Mouse (Mus musculus) heart, postnatal 25 days (tissue): Measurements from ENCODE around the gene Atp6v0a4. TPM values are rescaled to one million over a fixed set of nuclear protein-coding genes. Genes with fewer than 3 reads are reported as not detected.

Experiments
- DNase-seq: peaks from one replicate; pipeline ENCODE4 v3.0.0; 2022; ENCODE audit warnings: low spot score
- intact Hi-C: fragments of 180-260 bp; cut with DNase I; formaldehyde crosslinking; loops from one replicate; pipeline ENCODE4 v1.15.1; 2025
- total RNA-seq, 2 experiments: library from RNA; stranded (reverse); gene quantifications; 2 replicates each; pipeline ENCODE4 v1.2.3; 2021

The Atp6v0a4 gene
- total RNA-seq, 2 experiments from 2014 or later, result 2.1 to 3.4 TPM

GRCm38 (mm10) chr6:38031924-38032540 is 92.4 kb downstream of the Atp6v0a4 start:
- no peak for DNase-seq

DNA sequence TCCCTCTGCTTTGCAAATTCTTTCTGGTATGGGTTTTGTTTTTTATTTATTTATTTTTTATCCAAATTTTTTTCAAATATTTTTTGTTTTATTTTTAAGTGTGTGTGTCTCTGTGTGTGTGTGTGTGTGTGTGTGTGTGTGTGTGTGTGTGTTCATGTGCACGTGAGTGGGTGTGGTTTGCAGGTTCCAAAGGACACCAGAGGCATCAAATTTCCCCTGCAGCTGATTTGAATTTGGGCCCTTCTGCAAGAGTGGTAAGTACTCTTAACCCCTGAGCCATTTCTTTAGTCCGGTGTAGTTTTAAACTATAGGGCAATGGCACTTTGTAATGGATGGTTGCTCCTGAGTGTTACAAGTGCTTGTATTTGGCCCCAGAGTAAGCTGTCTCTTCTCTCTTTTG is 96.2 kb downstream of the Atp6v0a4 start:
- no peak for DNase-seq
- intact Hi-C loops, result no loop called here

More at GRCm38 (mm10) chr6:38031924-38032540, 92.4 kb downstream of the Atp6v0a4 start:
- intact Hi-C loops, result no loop called here

GRCm38 (mm10) chr6:38027771-38028170 is 96.6 kb downstream of the Atp6v0a4 start:
- DNase-seq, result no peak
- intact Hi-C loops, result no loop called here

GRCm38 (mm10) chr6:38023284-38023683 is 101.1 kb downstream of the Atp6v0a4 start:
- DNase-seq, result no peak
- intact Hi-C loops, result loop anchor here (5.0 kb wide), 1 partner anchor 34 kb away; no protein-coding TSS in a partner anchor

- intact Hi-C loops, result loop anchor here (5.0 kb wide), 1 partner anchor 36 kb away; no protein-coding TSS in a partner anchor
- no peak for DNase-seq
Observed at GRCm38 (mm10) chr6:38021406-38021805, 103.0 kb downstream of the Atp6v0a4 start.

- no peak for DNase-seq
- intact Hi-C loops, result no loop called here
Observed at GRCm38 (mm10) chr6:38012829-38013228, 111.6 kb downstream of the Atp6v0a4 start.

GRCm38 (mm10) chr6:38007459-38007858 is 116.9 kb downstream of the Atp6v0a4 start:
- DNase-seq, result no peak

More at GRCm38 (mm10) chr6:38007459-38007858, 116.9 kb downstream of the Atp6v0a4 start:
- intact Hi-C loops, result loop anchor here (5.0 kb wide), 2 partner anchors 130 to 150 kb away; no protein-coding TSS in a partner anchor

Other genes starting within 250 kb of the Atp6v0a4 start
- under 1 TPM; 0.42 to 0.50 TPM for gene Svopl, start 77.6 kb downstream of the Atp6v0a4 start, total RNA-seq
- gene Tmem213, start 15.3 kb downstream of the Atp6v0a4 start, total RNA-seq, result not detected
- gene D630045J12Rik, start 129.4 kb upstream of the Atp6v0a4 start, total RNA-seq, result 1 to 10 TPM; 1.2 to 1.7 TPM
- gene Zc3hav1l, start 174.7 kb upstream of the Atp6v0a4 start, total RNA-seq, result 1 to 10 TPM; 1.6 to 2.4 TPM
- 10 to 100 TPM; 12.6 to 15.3 TPM for gene Zc3hav1, start 230.0 kb upstream of the Atp6v0a4 start, total RNA-seq